In genomic region chr17:34000150-34000537, GRCm38 (mm10) we compare ENCODE assay signal across 8 mouse cellular contexts. TPM values are rescaled to one million over a fixed set of nuclear protein-coding genes. Genes with fewer than 3 reads are reported as not detected.
A peak's percentile ranks its signal among the peaks of the same experiment; 100 is the strongest.
DNase-seq lines count a peak whose midpoint lies in the region; ATAC-seq and TF ChIP-seq lines count a peak whose summit lies in the region.

H2-K1 (minus strand) TSS chr17:34000347.

- H3K4me3 ChIP-seq in bone marrow macrophage, adult 2 months (ENCODE audit: insufficient read depth, low read length) = peak within 1 kb of the TSS; percentile 89
- peak within 1 kb of the TSS; percentile 51 for H3K4me3 ChIP-seq in limb, embryonic 13.5 days
- peak within 1 kb of the TSS; percentile 50 for H3K4me3 ChIP-seq in midbrain, embryonic 15.5 days

- no peaks in the 10 kb centered on the region for H3K9me3 ChIP-seq in limb, embryonic 13.5 days
- no peaks in the 10 kb centered on the region for H3K9me3 ChIP-seq in midbrain, embryonic 15.5 days

- peaks cover 14% of the 10 kb centered on the region for H3K4me1 ChIP-seq in bone marrow macrophage, adult 2 months (ENCODE audit: control insufficient read depth, insufficient read depth, low read length)
- peaks cover 12% of the 10 kb centered on the region for H3K4me1 ChIP-seq in limb, embryonic 13.5 days
- peaks cover 13% of the 10 kb centered on the region for H3K4me1 ChIP-seq in midbrain, embryonic 15.5 days

- H3K27me3 ChIP-seq in limb, embryonic 13.5 days = peaks cover 72% of the 10 kb centered on the region
- H3K27me3 ChIP-seq in midbrain, embryonic 15.5 days (replicated peaks) = peaks cover 33% of the 10 kb centered on the region

- ATAC-seq in erythroblast, adult 5-6 weeks (replicated peaks; ENCODE audit: low FRiP score, poor library complexity, severe bottlenecking) = peak; percentile 93
- ATAC-seq in limb, embryonic 13.5 days (ENCODE audit: low FRiP score, low read depth) = peak; percentile 71
- ATAC-seq in midbrain, embryonic 15.5 days (replicated peaks) = peak; percentile 70; the same call in 1 of the 2 replicates

- WGBS in limb, embryonic 13.5 days = under 1% methylated on average over 30 of the region's 30 CpGs
- WGBS in midbrain, embryonic 15.5 days = under 1% methylated on average over 26 of the region's 30 CpGs

- peak within 1 kb of the TSS; percentile 85 for H3K27ac ChIP-seq in bone marrow macrophage, adult 2 months (ENCODE audit: insufficient read depth, low read depth, low read length)
- H3K27ac ChIP-seq in limb, embryonic 13.5 days = no peak within 1 kb of the TSS
- H3K27ac ChIP-seq in midbrain, embryonic 15.5 days = no peak within 1 kb of the TSS

- peak within 1 kb of the TSS; percentile 63 for H3K9ac ChIP-seq in limb, embryonic 13.5 days
- H3K9ac ChIP-seq in midbrain, embryonic 15.5 days = peak within 1 kb of the TSS; percentile 56

- H3K4me2 ChIP-seq in limb, embryonic 13.5 days (replicated peaks) = peak within 1 kb of the TSS; percentile 88
- H3K4me2 ChIP-seq in midbrain, embryonic 15.5 days = peak within 1 kb of the TSS; percentile 98

- DNase-seq in B cell, adult 2 months = peak; percentile 97 to 98
- DNase-seq in heart, adult 9 months (ENCODE audit: low spot score in 2 of 2) = peak; percentile 96 to 97
- peak; percentile 97 for DNase-seq in kidney, adult 9 months
- DNase-seq in spleen, postnatal 14 days (ENCODE audit: low spot score in 2 of 2) = peak; percentile 81 to 92

- TF ChIP-seq POLR2A in bone marrow macrophage, adult 2 months (IDR thresholded peaks at IDR 0.05; ENCODE audit: borderline replicate concordance, low read depth, low read length) = peak; percentile 88; the same call in 1 of the 2 replicates

- no peaks in the 10 kb centered on the region for H3K36me3 ChIP-seq in limb, embryonic 13.5 days
- H3K36me3 ChIP-seq in midbrain, embryonic 15.5 days (replicated peaks) = no peaks in the 10 kb centered on the region

- TF ChIP-seq CTCF in bone marrow macrophage, adult 2 months (IDR thresholded peaks at IDR 0.05; ENCODE audit: low read depth, low read length) = no peak

RNA-seq across cellular contexts. Expression of gene H2-K1, which starts in this region (rescaled TPM):
- 2,635 and 2,812 TPM in 2 replicates for polyA plus RNA-seq in bone marrow macrophage, adult 2 months (2012; ENCODE audit: insufficient read depth, insufficient read length, missing spikeins)
- total RNA-seq in erythroblast, adult 5-6 weeks (2015; ENCODE audit: low replicate concordance) = 177 and 273 TPM in 2 replicates
- total RNA-seq in erythroblast, adult 5-6 weeks (2017; ENCODE audit: low replicate concordance) = 97.6 and 121 TPM in 2 replicates
- 7.3 and 12.2 TPM in 2 replicates for polyA plus RNA-seq in limb, embryonic 13.5 days (2015; fragmentation: Nextera tagmentation; extraction: Ambion mirVana)
- polyA plus RNA-seq in midbrain, embryonic 15.5 days (2015; fragmentation: Nextera tagmentation; extraction: Ambion mirVana) = 19.0 and 20.1 TPM in 2 replicates

Comparison
In these comparisons a context has a peak if more than half of its experiments do, and no peak if none do; other contexts are left out.
1. RNA of gene H2-K1 (polyA plus RNA-seq): 2,635 to 2,812 TPM in bone marrow macrophage, adult 2 months; 19.0 to 20.1 TPM in midbrain, embryonic 15.5 days and 7.3 to 12.2 TPM in limb, embryonic 13.5 days; every median in the first group is over 100 times any median in the second.
2. Peak in every context shown above with its lines, with median percentiles within 50 percentile points of each other: DNase-seq, H3K4me3 ChIP-seq and ATAC-seq.